Mouse (Mus musculus): ENCODE results near the gene Fktn. TPM values are rescaled to one million over a fixed set of nuclear protein-coding genes. Genes with fewer than 3 reads are reported as not detected.

The Fktn gene
- polyA plus RNA-seq (2014; fragmentation: Illumina TruSeq; extraction: RNeasy Lipid Tissue Mini Kit (QIAGEN cat#74804); ENCODE audit: low read depth, low replicate concordance), result 21.3 TPM

GRCm38 (mm10) chr4:53713704-53714050 lies at the start of gene Fktn:
Gene Fktn, plus strand, starts transcription at chr4:53713998.

DNA sequence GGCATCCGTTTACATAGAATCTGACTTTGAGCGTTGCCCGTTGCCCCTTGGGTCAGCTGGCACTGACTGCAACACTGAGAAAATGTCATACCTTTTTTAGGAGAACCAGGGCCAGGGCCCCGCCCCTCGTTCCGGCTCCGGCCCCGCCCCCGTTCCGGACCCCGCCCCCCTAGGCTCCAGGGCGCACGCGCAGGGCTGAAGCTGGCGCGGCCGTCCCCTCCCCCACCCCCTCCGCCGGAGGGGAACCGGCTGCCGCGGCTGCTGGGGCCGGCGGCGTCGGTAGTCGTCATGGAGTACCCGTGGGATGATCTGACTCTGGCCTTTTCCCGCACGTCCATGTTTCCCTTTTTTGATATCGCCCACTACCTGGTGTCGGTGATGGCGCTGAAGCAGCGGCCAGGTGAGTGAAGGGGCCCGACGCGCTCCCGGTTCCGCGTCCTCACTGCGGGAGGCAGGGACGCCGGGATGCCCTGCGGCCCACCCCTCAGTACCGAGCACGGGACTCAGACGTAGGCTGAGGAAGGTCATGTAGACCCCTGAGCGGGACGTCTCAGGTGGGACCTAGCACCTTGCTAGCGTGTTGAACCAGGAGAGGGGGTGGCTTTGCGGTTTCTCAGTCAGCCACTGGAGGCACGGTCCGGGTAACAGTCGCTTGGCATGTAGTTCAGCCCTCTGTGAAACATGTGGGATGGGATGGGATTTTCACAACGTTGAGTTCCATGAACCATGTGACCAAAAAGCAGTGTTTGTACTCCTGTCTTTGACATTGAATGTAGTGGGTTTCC lies 112.2 kb downstream of the Fktn start, which contains the start of gene Tmem38b:
Gene Tmem38b (plus strand): TSS at position 225 of the 785 bp plus-strand sequence.

Other genes with a start within 250 kb of the Fktn start
- gene Fsd1l, start 82.5 kb upstream of the Fktn start, polyA plus RNA-seq (2014; fragmentation: Illumina TruSeq; extraction: RNeasy Lipid Tissue Mini Kit (QIAGEN cat#74804); ENCODE audit: low read depth, low replicate concordance), result 25.5 TPM
- gene Tal2, start 65.7 kb downstream of the Fktn start, polyA plus RNA-seq (2014; fragmentation: Illumina TruSeq; extraction: RNeasy Lipid Tissue Mini Kit (QIAGEN cat#74804); ENCODE audit: low read depth, low replicate concordance), result 0.29 TPM
- gene Tmem38b, start 112.0 kb downstream of the Fktn start, polyA plus RNA-seq (2014; fragmentation: Illumina TruSeq; extraction: RNeasy Lipid Tissue Mini Kit (QIAGEN cat#74804); ENCODE audit: low read depth, low replicate concordance), result 25.8 TPM